ENCODE assay signal across 9 mouse cellular contexts in genomic region chr16:94995542-94996131, GRCm38 (mm10). TPM values are rescaled to one million over a fixed set of nuclear protein-coding genes. Genes with fewer than 3 reads are reported as not detected.
DNase-seq lines count a peak whose midpoint lies in the region; ATAC-seq and TF ChIP-seq lines count a peak whose summit lies in the region.
"Had no signal": no experiment of that assay in that cellular context is flagged by ENCODE, and none has a peak within 500 bp of the region (broad histone marks: within the 10 kb centered on the region; RNA-seq: fewer than 3 reads in every experiment).

No protein-coding gene starts in this region.

- ATAC-seq in liver, embryonic 11.5 days (replicated peaks; ENCODE audit: low FRiP score), result no peak

- H3K9ac ChIP-seq in liver, embryonic 11.5 days (ENCODE audit: low read depth, low read length), result no peak overlapping the region
- H3K9ac ChIP-seq: lung, embryonic 15.5 days had no signal

- peaks cover 39% of the 10 kb centered on the region for H3K27me3 ChIP-seq in hindbrain, embryonic 10.5 days (ENCODE audit: insufficient read depth, poor library complexity, severe bottlenecking)
- H3K27me3 ChIP-seq in liver, embryonic 11.5 days (replicated peaks; ENCODE audit: control insufficient read depth, insufficient read depth, low read length), result peaks cover 34% of the 10 kb centered on the region

- H3K4me1 ChIP-seq in hindbrain, embryonic 10.5 days (replicated peaks), result peaks cover 24% of the 10 kb centered on the region
- no peaks in the 10 kb centered on the region for H3K4me1 ChIP-seq in liver, embryonic 11.5 days (replicated peaks; ENCODE audit: control insufficient read depth, insufficient read depth, low read length)
- H3K4me1 ChIP-seq: lung, embryonic 15.5 days had no signal

- DNase-seq in gastrocnemius, adult 2 months, result peak; percentile 30
- no peak for DNase-seq in gastrocnemius, postnatal 14 days
- peak; percentile 56 for DNase-seq in ES-CJ7 (ENCODE audit: low read depth, low spot score)
- DNase-seq in cerebellum, postnatal 36 days, result peak; percentile 48 to 49
- peak; percentile 64 for DNase-seq in hindbrain, embryonic 10.5 days (ENCODE audit: low spot score)
- DNase-seq in liver, embryonic 11.5 days (ENCODE audit: low spot score), result peak; percentile 50
- DNase-seq in retina, postnatal 1 day, result peak; percentile 76
- DNase-seq in urinary bladder, postnatal 36 days (ENCODE audit: low spot score in 2 of 2), result no peak

- intact Hi-C loops in gastrocnemius, adult 2 months (cut with DNase I), result no loop called here
- intact Hi-C loops in gastrocnemius, postnatal 14 days (cut with DNase I; ENCODE audit: low total_unique reads), result no loop called here

- 12% methylated on average over 13 of the region's 13 CpGs for WGBS in hindbrain, embryonic 10.5 days
- WGBS in liver, embryonic 11.5 days, result 14% methylated on average over 13 of the region's 13 CpGs

- H3K4me2 ChIP-seq in liver, embryonic 11.5 days, result no peak overlapping the region
- H3K4me2 ChIP-seq: lung, embryonic 15.5 days had no signal

- no peak overlapping the region for H3K27ac ChIP-seq in gastrocnemius, adult 2 months
- no peak overlapping the region for H3K27ac ChIP-seq in hindbrain, embryonic 10.5 days
- no peak overlapping the region for H3K27ac ChIP-seq in liver, embryonic 11.5 days (ENCODE audit: low read depth, low read length)
- H3K27ac ChIP-seq: lung, embryonic 15.5 days had no signal

- H3K4me3 ChIP-seq in gastrocnemius, adult 2 months, result no peak overlapping the region
- no peak overlapping the region for H3K4me3 ChIP-seq in hindbrain, embryonic 10.5 days
- no peak overlapping the region for H3K4me3 ChIP-seq in liver, embryonic 11.5 days (ENCODE audit: low read depth, low read length)
- H3K4me3 ChIP-seq: lung, embryonic 15.5 days had no signal

- H3K36me3 ChIP-seq in hindbrain, embryonic 10.5 days, result no peaks in the 10 kb centered on the region
- no peaks in the 10 kb centered on the region for H3K36me3 ChIP-seq in liver, embryonic 11.5 days (ENCODE audit: control insufficient read depth, insufficient read depth, low read length)
- H3K36me3 ChIP-seq: lung, embryonic 15.5 days had no signal

- no peak for TF ChIP-seq CTCF in gastrocnemius, adult 2 months (IDR thresholded peaks at IDR 0.05)

- no peaks in the 10 kb centered on the region for H3K9me3 ChIP-seq in hindbrain, embryonic 10.5 days
- no peaks in the 10 kb centered on the region for H3K9me3 ChIP-seq in liver, embryonic 11.5 days (ENCODE audit: control insufficient read depth, low read length)
- H3K9me3 ChIP-seq: lung, embryonic 15.5 days had no signal

RNA-seq across cellular contexts. Expression of gene Kcnj6, which starts 1.9 kb away (rescaled TPM):
- total RNA-seq in gastrocnemius, adult 2 months (2021), result not detected
- under 1 TPM in 1 of 2 experiments, not detected in 1; 0.10 TPM for total RNA-seq in gastrocnemius, postnatal 14 days (2021)
- polyA plus RNA-seq in hindbrain, embryonic 10.5 days (2016; fragmentation: Nextera tagmentation; extraction: Ambion mirVana), result not detected in 2 replicates
- polyA plus RNA-seq in liver, embryonic 11.5 days (2014; fragmentation: Nextera tagmentation; extraction: Ambion mirVana), result not detected in 2 replicates
- polyA plus RNA-seq: lung, embryonic 15.5 days had no signal

Comparison
In these comparisons a context has a peak if more than half of its experiments do, and no peak if none do; other contexts are left out.
1. DNase-seq: peak in gastrocnemius, adult 2 months (single experiment), ES-CJ7 (single experiment), cerebellum, postnatal 36 days (2 of 2), hindbrain, embryonic 10.5 days (single experiment), liver, embryonic 11.5 days (single experiment) and retina, postnatal 1 day (single experiment); none in gastrocnemius, postnatal 14 days (single experiment) and urinary bladder, postnatal 36 days (0 of 2).